In genomic region chr10:6983431-6983830, GRCm38 (mm10) we compare ENCODE assay signal across 17 mouse cellular contexts.
DNase-seq lines count a peak whose midpoint lies in the region; ATAC-seq and TF ChIP-seq lines count a peak whose summit lies in the region.
"Had no signal": no experiment of that assay in that cellular context is flagged by ENCODE, and none has a peak within 500 bp of the region (broad histone marks: within the 10 kb centered on the region; RNA-seq: fewer than 3 reads in every experiment).

No protein-coding gene starts in this region.

- H3K36me3 ChIP-seq in liver, postnatal 0 days (replicated peaks; ENCODE audit: insufficient read depth, low read length), result no peaks in the 10 kb centered on the region
- no peaks in the 10 kb centered on the region for H3K36me3 ChIP-seq in liver, embryonic 12.5 days
- H3K36me3 ChIP-seq in CH12.LX (replicated peaks in 1 of 2; ENCODE audit: control insufficient read depth in 1 of 2, insufficient read depth in 1 of 2, low read length in 1 of 2), result peaks cover 0 to 2% of the 10 kb centered on the region in 2 experiments
- H3K36me3 ChIP-seq in splenic B cell, adult 2 months (ENCODE audit: control insufficient read depth, insufficient read depth, low read length, poor library complexity, severe bottlenecking), result no peaks in the 10 kb centered on the region
- H3K36me3 ChIP-seq: embryonic facial prominence, embryonic 12.5 days; forebrain, embryonic 15.5 days; heart, embryonic 15.5 days; hindbrain, embryonic 10.5 days had no signal

- 81% methylated on average over 2 of the region's 2 CpGs for WGBS in liver, postnatal 0 days (ENCODE audit: insufficient replicate concordance)
- WGBS in liver, embryonic 12.5 days (ENCODE audit: insufficient replicate concordance), result 69% methylated on average over 2 of the region's 2 CpGs

- 0 out of 2 replicates have a peak, but pooled peaks have one; percentile 4 for ATAC-seq in liver, postnatal 0 days
- ATAC-seq in liver, embryonic 12.5 days, result no peak
- ATAC-seq: forebrain, embryonic 15.5 days had no signal

- no peak overlapping the region for H3K4me2 ChIP-seq in liver, postnatal 0 days (ENCODE audit: low read depth, low read length)
- no peak overlapping the region for H3K4me2 ChIP-seq in liver, embryonic 12.5 days
- H3K4me2 ChIP-seq in CH12.LX (ENCODE audit: insufficient read depth, low read depth, poor library complexity, severe bottlenecking), result no peak overlapping the region
- H3K4me2 ChIP-seq: embryonic facial prominence, embryonic 12.5 days; forebrain, embryonic 15.5 days; heart, embryonic 11.5 days; heart, embryonic 15.5 days; hindbrain, embryonic 14.5 days had no signal

- H3K9me3 ChIP-seq in liver, postnatal 0 days (ENCODE audit: low read length), result no peaks in the 10 kb centered on the region
- H3K9me3 ChIP-seq in liver, embryonic 12.5 days (replicated peaks), result no peaks in the 10 kb centered on the region
- H3K9me3 ChIP-seq in CH12.LX (replicated peaks; ENCODE audit: low read length), result peaks cover 4% of the 10 kb centered on the region
- H3K9me3 ChIP-seq: embryonic facial prominence, embryonic 12.5 days; forebrain, embryonic 15.5 days; heart, embryonic 15.5 days; hindbrain, embryonic 10.5 days had no signal

- no peak for DNase-seq in liver, postnatal 0 days
- DNase-seq in A20 (ENCODE audit: low read depth, low spot score) (peak; percentile 8), CH12.LX (ENCODE audit: extremely low read depth) (no peak)
- DNase-seq in splenic B cell, adult 2 months (ENCODE audit: low read depth, low spot score), result peak; percentile 14
- DNase-seq in cerebellum, adult 9-10 months, result no peak
- DNase-seq: adrenal gland, adult 8-10 months; adrenal gland, postnatal 36 days; cerebellum, adult 8-10 months; cerebellum, postnatal 25 days; gastrocnemius, postnatal 10 days had no signal

- H3K4me1 ChIP-seq in liver, postnatal 0 days (ENCODE audit: insufficient read depth), result no peaks in the 10 kb centered on the region; the same call in none of the 2 replicates
- H3K4me1 ChIP-seq in liver, embryonic 12.5 days, result no peaks in the 10 kb centered on the region
- H3K4me1 ChIP-seq in CH12.LX (ENCODE audit: control insufficient read depth in 1 of 2, insufficient read depth in 2 of 2), result peaks cover 5 to 25% of the 10 kb centered on the region in 2 experiments; a peak in 3 of 4 replicates
- H3K4me1 ChIP-seq: embryonic facial prominence, embryonic 12.5 days; heart, embryonic 15.5 days had no signal

- no peak overlapping the region for H3K4me3 ChIP-seq in liver, postnatal 0 days (ENCODE audit: low read depth, low read length)
- H3K4me3 ChIP-seq in liver, embryonic 12.5 days, result no peak overlapping the region
- no peak overlapping the region for H3K4me3 ChIP-seq in CH12.LX (replicated peaks in 1 of 3; ENCODE audit: low read depth in 2 of 3, low read length in 2 of 3, poor library complexity in 1 of 3)
- H3K4me3 ChIP-seq: embryonic facial prominence, embryonic 12.5 days; forebrain, embryonic 15.5 days; heart, embryonic 15.5 days; hindbrain, embryonic 10.5 days had no signal

- TF ChIP-seq CTCF in liver, postnatal 0 days (IDR thresholded peaks at IDR 0.05; ENCODE audit: low read depth), result no peak
- no peak for TF ChIP-seq CTCF in CH12.LX (conservative IDR thresholded peaks at IDR 0.05 in 1 of 2, IDR thresholded peaks at IDR 0.05 in 1 of 2; ENCODE audit: low read depth in 2 of 2, low read length in 2 of 2)

- in situ Hi-C loops in CH12.LX (cut with MboI; ENCODE audit: low pct_ligation_motif_present, low pct_unique_long_range_greater_than_20kb, low sequenced_read_pairs), result no loop called here

- TF ChIP-seq EP300 in liver, postnatal 0 days (IDR thresholded peaks at IDR 0.05; ENCODE audit: low read depth), result no peak
- TF ChIP-seq EP300 in CH12.LX (IDR thresholded peaks at IDR 0.05; ENCODE audit: low read length), result no peak

- H3K79me2 ChIP-seq in CH12.LX (replicated peaks; ENCODE audit: control insufficient read depth, extremely low read depth, insufficient read depth, poor library complexity, severe bottlenecking), result no peaks in the 10 kb centered on the region

- dilution Hi-C loops in CH12.LX (cut with MboI; ENCODE audit: extremely low pct_ligation_motif_present, extremely low pct_unique_long_range_greater_than_20kb, low sequenced_read_pairs), result no loop called here

- no peak overlapping the region for H3K9ac ChIP-seq in liver, postnatal 0 days (replicated peaks)
- no peak overlapping the region for H3K9ac ChIP-seq in liver, embryonic 12.5 days
- no peak overlapping the region for H3K9ac ChIP-seq in CH12.LX (ENCODE audit: insufficient read depth, low read depth)
- H3K9ac ChIP-seq: embryonic facial prominence, embryonic 12.5 days; forebrain, embryonic 15.5 days; heart, embryonic 15.5 days; hindbrain, embryonic 14.5 days had no signal

- TF ChIP-seq POLR2A in CH12.LX (IDR thresholded peaks at IDR 0.05; ENCODE audit: low read depth, low read length), result no peak

- H3K27me3 ChIP-seq in liver, postnatal 0 days (ENCODE audit: insufficient read depth, low read length), result no peaks in the 10 kb centered on the region
- H3K27me3 ChIP-seq in liver, embryonic 12.5 days (replicated peaks), result no peaks in the 10 kb centered on the region
- no peaks in the 10 kb centered on the region for H3K27me3 ChIP-seq in CH12.LX (replicated peaks)
- no peaks in the 10 kb centered on the region for H3K27me3 ChIP-seq in splenic B cell, adult 2 months (ENCODE audit: control insufficient read depth, insufficient read depth, low read length, poor library complexity, severe bottlenecking)
- H3K27me3 ChIP-seq: embryonic facial prominence, embryonic 12.5 days; forebrain, embryonic 15.5 days; heart, embryonic 15.5 days had no signal

- no peak for TF ChIP-seq RAD21 in CH12.LX (IDR thresholded peaks at IDR 0.05; ENCODE audit: low read depth, low read length)

- H3K27ac ChIP-seq in liver, postnatal 0 days (ENCODE audit: low read depth), result peak overlapping the region; percentile 34
- no peak overlapping the region for H3K27ac ChIP-seq in liver, embryonic 12.5 days
- H3K27ac ChIP-seq in CH12.LX (ENCODE audit: insufficient read depth, low read depth), result peak overlapping the region; percentile 15; the same call in 1 of the 2 replicates
- H3K27ac ChIP-seq: embryonic facial prominence, embryonic 12.5 days; forebrain, embryonic 15.5 days; hindbrain, embryonic 10.5 days; hindbrain, embryonic 14.5 days had no signal

TF ChIP-seq in CH12.LX, 34 proteins besides CTCF, POLR2A, EP300 and RAD21:
- TF ChIP-seq HCFC1 (IDR thresholded peaks at IDR 0.05; ENCODE audit: low read depth, low read length) (no peak), UBTF (IDR thresholded peaks at IDR 0.05; ENCODE audit: low read depth, low read length) (no peak), TCF12 (IDR thresholded peaks at IDR 0.05; ENCODE audit: low read depth, low read length) (no peak), SIN3A (IDR thresholded peaks at IDR 0.05; ENCODE audit: low read length) (no peak), IRF4 (IDR thresholded peaks at IDR 0.05; ENCODE audit: low read depth, low read length) (no peak), ZNF384 (IDR thresholded peaks at IDR 0.05; ENCODE audit: low read depth, low read length) (no peak), MAX (IDR thresholded peaks at IDR 0.05; ENCODE audit: low read length) (no peak), USF1 (IDR thresholded peaks at IDR 0.05; ENCODE audit: low read depth, low read length) (no peak)

Comparison
In these comparisons a context has a peak if more than half of its experiments do, and no peak if none do; other contexts are left out.
1. DNase-seq: peak in A20 (single experiment) and splenic B cell, adult 2 months (single experiment); none in liver, postnatal 0 days (single experiment), CH12.LX (single experiment) and cerebellum, adult 9-10 months (single experiment).